Mouse (Mus musculus) midbrain, embryonic 12.5 days (tissue): ENCODE measurements around the gene Zeb2. TPM values are rescaled to one million over a fixed set of nuclear protein-coding genes. Genes with fewer than 3 reads are reported as not detected.

Experiments
- ATAC-seq: fragments of 200-750 bp; cut with Nextera tagmentation; 2 replicates; pipeline ENCODE4 v1.8.0; 2017; ENCODE audit warnings: low read depth, moderate TSS enrichment, moderate library complexity; ENCODE audit not compliant: low FRiP score
- H3K27ac ChIP-seq: fragments of 300-500 bp; sonication (generic); replicated peaks from 2 replicates; pipeline ENCODE4 v1.5.1; 2016; ENCODE audit warnings: mild to moderate bottlenecking
- H3K27me3 ChIP-seq: fragments of 300-500 bp; sonication (generic); 2 replicates; pipeline ENCODE4 v1.6.1; 2016; ENCODE audit warnings: mild to moderate bottlenecking
- H3K36me3 ChIP-seq: fragments of 300-500 bp; sonication (generic); 2 replicates; pipeline ENCODE4 v1.6.1; 2016
- H3K4me1 ChIP-seq: fragments of 300-500 bp; sonication (generic); 2 replicates; pipeline ENCODE4 v1.6.1; 2016
- H3K4me2 ChIP-seq: fragments of 300-500 bp; sonication (generic); replicated peaks from 2 replicates; pipeline ENCODE4 v1.6.1; 2016; ENCODE audit warnings: mild to moderate bottlenecking, moderate library complexity
- H3K4me3 ChIP-seq: fragments of 300-500 bp; sonication (generic); 2 replicates; pipeline ENCODE4 v1.5.1; 2016; ENCODE audit warnings: mild to moderate bottlenecking
- H3K9ac ChIP-seq: fragments of 300-500 bp; sonication (generic); replicated peaks from 2 replicates; pipeline ENCODE4 v1.6.1; 2016; ENCODE audit warnings: mild to moderate bottlenecking, moderate library complexity
- H3K9me3 ChIP-seq: fragments of 300-500 bp; sonication (generic); 2 replicates; pipeline ENCODE4 v1.6.1; 2016; ENCODE audit warnings: mild to moderate bottlenecking
- WGBS: fragments of 180-500 bp; shearing (Covaris S2); methylation state at CpG from one replicate; pipeline ENCODE4 v1.1.7; 2016; 5-methylcytosine and 5-hydroxymethylcytosine counted together
- polyA plus RNA-seq: library from polyadenylated mRNA; unstranded; fragments of >200 nt; fragmentation: Nextera tagmentation; extraction: Ambion mirVana; gene quantifications from 2 replicates; pipeline ENCODE4 v1.2.1, GENCODE M21; 2016

Gene Zeb2
- polyA plus RNA-seq, 1 experiment from 2014 or later = 68.7 TPM

- Histone ChIP-seq H3K27me3 (no peaks in the 10 kb centered on the region), H3K4me2 (no peak overlapping the region), H3K9ac (no peak overlapping the region), H3K4me3 (no peak overlapping the region), H3K9me3 (no peaks in the 10 kb centered on the region), H3K4me1 (no peaks in the 10 kb centered on the region; the same call in 1 of the 2 replicates), H3K27ac (no peak overlapping the region), H3K36me3 (no peaks in the 10 kb centered on the region)
- WGBS = 92% methylated on average over 6 of the region's 6 CpGs
- ATAC-seq = no peak
These were observed 143.4 kb downstream of the Zeb2 start for GRCm38 (mm10) chr2:44973828-44974227.

- Histone ChIP-seq H3K27me3 (no peaks in the 10 kb centered on the region), H3K9me3 (no peaks in the 10 kb centered on the region), H3K36me3 (no peaks in the 10 kb centered on the region), H3K4me1 (no peaks in the 10 kb centered on the region), H3K9ac (no peak overlapping the region), H3K27ac (no peak overlapping the region), H3K4me2 (no peak overlapping the region), H3K4me3 (no peak overlapping the region)
- WGBS = 90% methylated on average over 6 of the region's 6 CpGs
- ATAC-seq = no peak
These were observed 147.0 kb downstream of the Zeb2 start for GRCm38 (mm10) chr2:44970087-44970646.

- ATAC-seq = no peak
- Histone ChIP-seq H3K9me3 (no peaks in the 10 kb centered on the region), H3K4me3 (no peak overlapping the region), H3K36me3 (no peaks in the 10 kb centered on the region), H3K27ac (no peak overlapping the region), H3K4me1 (no peaks in the 10 kb centered on the region), H3K27me3 (no peaks in the 10 kb centered on the region), H3K9ac (no peak overlapping the region), H3K4me2 (no peak overlapping the region)
- WGBS = 92% methylated on average over 1 of the region's 1 CpGs
These were observed 147.6 kb downstream of the Zeb2 start for GRCm38 (mm10) chr2:44969640-44970039.

- Histone ChIP-seq H3K4me2 (no peak overlapping the region), H3K36me3 (no peaks in the 10 kb centered on the region), H3K4me1 (no peaks in the 10 kb centered on the region), H3K4me3 (no peak overlapping the region), H3K27me3 (no peaks in the 10 kb centered on the region), H3K27ac (no peak overlapping the region), H3K9ac (no peak overlapping the region), H3K9me3 (no peaks in the 10 kb centered on the region)
- ATAC-seq = no peak
- 80% methylated on average over 2 of the region's 2 CpGs for WGBS
These were observed 148.0 kb downstream of the Zeb2 start for GRCm38 (mm10) chr2:44969226-44969625.

- no peak overlapping the region for H3K9ac ChIP-seq
- H3K9me3 ChIP-seq = no peaks in the 10 kb centered on the region
- no peaks in the 10 kb centered on the region for H3K36me3 ChIP-seq
- WGBS = 85% methylated on average over 2 of the region's 2 CpGs
- H3K4me3 ChIP-seq = no peak overlapping the region
- H3K27ac ChIP-seq = no peak overlapping the region
- H3K4me1 ChIP-seq = no peaks in the 10 kb centered on the region
- no peaks in the 10 kb centered on the region for H3K27me3 ChIP-seq
- H3K4me2 ChIP-seq = no peak overlapping the region
- no peak for ATAC-seq
These were observed 151.2 kb downstream of the Zeb2 start for GRCm38 (mm10) chr2:44965834-44966555.

- no peaks in the 10 kb centered on the region for H3K36me3 ChIP-seq
- H3K27me3 ChIP-seq = no peaks in the 10 kb centered on the region
- H3K9me3 ChIP-seq = no peaks in the 10 kb centered on the region
- no peak overlapping the region for H3K4me2 ChIP-seq
- H3K9ac ChIP-seq = no peak overlapping the region
- no peak overlapping the region for H3K4me3 ChIP-seq
- no peak overlapping the region for H3K27ac ChIP-seq
- H3K4me1 ChIP-seq = no peaks in the 10 kb centered on the region
- no peak for ATAC-seq
- WGBS = 86% methylated on average over 5 of the region's 5 CpGs
These were observed 154.6 kb downstream of the Zeb2 start for GRCm38 (mm10) chr2:44962620-44963019.

GRCm38 (mm10) chr2:44961192-44961591, 156.0 kb downstream of the Zeb2 start:
- Histone ChIP-seq H3K27me3 (no peaks in the 10 kb centered on the region), H3K36me3 (no peaks in the 10 kb centered on the region), H3K4me1 (no peaks in the 10 kb centered on the region), H3K4me2 (no peak overlapping the region), H3K9ac (no peak overlapping the region), H3K9me3 (no peaks in the 10 kb centered on the region), H3K4me3 (no peak overlapping the region), H3K27ac (no peak overlapping the region)
- 94% methylated on average over 4 of the region's 4 CpGs for WGBS
- ATAC-seq = no peak

- ATAC-seq = no peak
- Histone ChIP-seq H3K9ac (no peak overlapping the region), H3K4me1 (no peaks in the 10 kb centered on the region), H3K36me3 (no peaks in the 10 kb centered on the region), H3K27me3 (no peaks in the 10 kb centered on the region), H3K9me3 (no peaks in the 10 kb centered on the region), H3K27ac (no peak overlapping the region), H3K4me2 (no peak overlapping the region), H3K4me3 (no peak overlapping the region)
- WGBS = 90% methylated on average over 3 of the region's 3 CpGs
These were observed 156.6 kb downstream of the Zeb2 start for GRCm38 (mm10) chr2:44960561-44960960.

- Histone ChIP-seq H3K4me1 (0 out of 2 replicates have a peak, but pooled peaks cover 6% of the 10 kb centered on the region), H3K27me3 (no peaks in the 10 kb centered on the region), H3K9ac (no peak overlapping the region), H3K4me3 (no peak overlapping the region), H3K36me3 (no peaks in the 10 kb centered on the region), H3K27ac (no peak overlapping the region), H3K9me3 (no peaks in the 10 kb centered on the region), H3K4me2 (no peak overlapping the region)
- WGBS = 100% methylated on average over 1 of the region's 1 CpGs
- ATAC-seq = no peak
These were observed 159.8 kb downstream of the Zeb2 start for GRCm38 (mm10) chr2:44957329-44957797.

- no peak overlapping the region for H3K4me2 ChIP-seq
- H3K27ac ChIP-seq = no peak overlapping the region
- H3K27me3 ChIP-seq = no peaks in the 10 kb centered on the region
- 0 out of 2 replicates have a peak, but pooled peaks cover 6% of the 10 kb centered on the region for H3K4me1 ChIP-seq
- no peaks in the 10 kb centered on the region for H3K36me3 ChIP-seq
- no peak overlapping the region for H3K4me3 ChIP-seq
- no peak for ATAC-seq
- no peak overlapping the region for H3K9ac ChIP-seq
- 73% methylated on average over 3 of the region's 3 CpGs for WGBS
- H3K9me3 ChIP-seq = no peaks in the 10 kb centered on the region
These were observed 161.0 kb downstream of the Zeb2 start for GRCm38 (mm10) chr2:44956232-44956631.

- no peak overlapping the region for H3K9ac ChIP-seq
- H3K27ac ChIP-seq = no peak overlapping the region
- H3K4me2 ChIP-seq = no peak overlapping the region
- no peaks in the 10 kb centered on the region for H3K27me3 ChIP-seq
- H3K36me3 ChIP-seq = no peaks in the 10 kb centered on the region
- 0 out of 2 replicates have a peak, but pooled peaks cover 6% of the 10 kb centered on the region for H3K4me1 ChIP-seq
- 93% methylated on average over 6 of the region's 6 CpGs for WGBS
- ATAC-seq = no peak
- no peak overlapping the region for H3K4me3 ChIP-seq
- H3K9me3 ChIP-seq = no peaks in the 10 kb centered on the region
These were observed 161.7 kb downstream of the Zeb2 start for GRCm38 (mm10) chr2:44955506-44955905.

GRCm38 (mm10) chr2:44954180-44954579, 163.0 kb downstream of the Zeb2 start:
- H3K4me2 ChIP-seq = no peak overlapping the region
- H3K4me3 ChIP-seq = no peak overlapping the region
- 87% methylated on average over 1 of the region's 1 CpGs for WGBS
- no peak overlapping the region for H3K9ac ChIP-seq
- ATAC-seq = no peak
- H3K4me1 ChIP-seq = 0 out of 2 replicates have a peak, but pooled peaks cover 6% of the 10 kb centered on the region
- H3K27ac ChIP-seq = no peak overlapping the region
- H3K36me3 ChIP-seq = no peaks in the 10 kb centered on the region
- H3K27me3 ChIP-seq = no peaks in the 10 kb centered on the region
- no peaks in the 10 kb centered on the region for H3K9me3 ChIP-seq
